Mouse (Mus musculus) urinary bladder, postnatal 0 days (tissue): ENCODE data around the gene Gm1110. TPM values are rescaled to one million over a fixed set of nuclear protein-coding genes. Genes with fewer than 3 reads are reported as not detected.

Source experiments
- polyA plus RNA-seq: library from polyadenylated mRNA; unstranded; fragments of >200 nt; fragmentation: Nextera tagmentation; extraction: Ambion mirVana; gene quantifications from 2 replicates; pipeline ENCODE4 v1.2.1, GENCODE M21; 2015

The Gm1110 gene
- not detected in 2 replicates for polyA plus RNA-seq

DNA sequence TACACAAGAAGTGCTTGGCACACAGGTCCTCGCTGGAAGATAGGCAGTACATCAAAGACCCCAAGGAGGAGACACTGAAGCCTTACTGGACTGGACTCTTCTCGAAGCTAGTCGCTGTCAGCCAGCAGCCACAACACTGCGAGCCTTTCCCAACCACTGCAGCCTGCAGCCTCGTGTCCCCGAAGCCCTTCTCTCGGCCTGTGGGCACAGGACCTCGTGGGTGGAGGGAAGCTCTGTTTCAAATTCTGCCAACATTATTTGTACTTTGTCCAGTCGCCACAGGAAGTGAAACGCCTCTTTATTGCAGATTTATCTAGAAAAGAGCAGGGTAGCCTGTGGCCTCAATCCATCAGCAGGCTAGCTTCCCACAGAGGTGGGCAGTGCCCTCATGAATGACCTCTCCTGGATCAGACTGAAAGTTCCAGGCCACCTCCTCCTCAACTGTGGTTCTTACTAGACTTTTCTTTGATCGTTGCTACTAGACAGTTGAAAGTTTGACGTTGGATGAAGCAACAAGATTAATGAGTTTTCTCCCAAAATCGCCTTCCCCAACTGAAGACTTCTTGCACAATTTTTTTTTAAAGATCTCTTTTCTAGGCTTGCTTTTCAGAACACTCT, at the start of gene Gm1110:
Gm1110 (minus strand) TSS at position 203 of the 618 bp plus-strand sequence.

GRCm38 (mm10) chr9:26860751-26861150, 62.2 kb downstream of the Gm1110 start, which contains the start of gene Glb1l3:
Gene Glb1l3, minus strand, starts transcription at chr9:26860890.

Other genes with a start within 250 kb of the Gm1110 start
- gene B3gat1, start 189.4 kb downstream of the Gm1110 start, polyA plus RNA-seq, result not detected in 2 replicates
- 9.1 and 11.1 TPM in 2 replicates for gene Glb1l2, start 116.6 kb downstream of the Gm1110 start, polyA plus RNA-seq
- gene Glb1l3, start 62.2 kb downstream of the Gm1110 start, polyA plus RNA-seq, result 0.21 TPM in 1 of 2 replicates, not detected in the other
- gene Acad8, start 76.5 kb upstream of the Gm1110 start, polyA plus RNA-seq, result 19.8 and 22.0 TPM in 2 replicates
- 74.1 and 86.0 TPM in 2 replicates for gene Thyn1, start 76.6 kb upstream of the Gm1110 start, polyA plus RNA-seq
- 20.1 and 21.4 TPM in 2 replicates for gene Vps26b, start 107.0 kb upstream of the Gm1110 start, polyA plus RNA-seq
- 5.8 and 7.2 TPM in 2 replicates for gene Ncapd3, start 107.1 kb upstream of the Gm1110 start, polyA plus RNA-seq
- gene Jam3, start 232.3 kb upstream of the Gm1110 start, polyA plus RNA-seq, result 42.3 and 46.5 TPM in 2 replicates